Mouse (Mus musculus): Measurements from ENCODE around the gene Phf13. TPM values are rescaled to one million over a fixed set of nuclear protein-coding genes. Genes with fewer than 3 reads are reported as not detected.

The Phf13 gene
- total and polyA plus RNA-seq, 3 experiments, result 2.0 to 5.4 (median 2.9) TPM

DNA sequence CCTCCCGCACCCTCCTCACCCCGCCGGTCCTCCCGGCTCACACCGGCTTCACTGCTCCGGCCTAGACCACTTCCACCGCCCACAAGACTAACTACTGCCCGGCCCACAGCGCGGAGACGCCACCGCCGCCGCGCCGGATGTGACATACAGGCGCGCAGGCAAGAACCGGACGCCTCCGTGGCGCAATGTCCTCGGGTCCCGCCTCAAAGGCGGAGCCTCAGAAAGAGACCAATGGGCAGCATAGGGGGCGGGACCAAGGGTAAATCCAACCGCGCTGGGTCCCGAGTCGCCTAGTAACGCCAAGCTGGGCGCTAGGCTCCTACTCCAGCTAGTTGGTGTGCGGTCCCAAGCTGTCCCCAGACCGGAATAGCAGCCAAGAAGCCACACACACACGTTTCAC, 31.5 kb upstream of the Phf13 start, which contains the start of gene Zbtb48:
Gene Zbtb48, minus strand, starts transcription at position 148 of the 400 bp plus-strand sequence.
- Histone ChIP-seq H3K27me3 (ENCODE audit: insufficient read depth, low read length) (peaks cover 27% of the 10 kb centered on the region), H3K4me3 (ENCODE audit: low read depth, low read length) (peak within 1 kb of the TSS; percentile 89), H3K9me3 (replicated peaks) (no peaks in the 10 kb centered on the region), H3K4me1 (ENCODE audit: insufficient read depth, low read depth, low read length) (peaks cover 46% of the 10 kb centered on the region), H3K36me3 (replicated peaks) (peaks cover 43% of the 10 kb centered on the region)
- ATAC-seq (ENCODE audit: extremely low read depth, insufficient number of reproducible peaks, low FRiP score, poor library complexity, severe bottlenecking), result peak; percentile 97
- DNase-seq (ENCODE audit: low spot score), result peak; percentile 97
- TF ChIP-seq CTCF (IDR thresholded peaks at IDR 0.05; ENCODE audit: low read depth, low read length), result no peak
- no peak for TF ChIP-seq GATA2 (IDR thresholded peaks at IDR 0.05; ENCODE audit: borderline replicate concordance, low read depth, low read length)
- TF ChIP-seq GATA1 (IDR thresholded peaks at IDR 0.05; ENCODE audit: borderline replicate concordance, low read length), result no peak

DNA sequence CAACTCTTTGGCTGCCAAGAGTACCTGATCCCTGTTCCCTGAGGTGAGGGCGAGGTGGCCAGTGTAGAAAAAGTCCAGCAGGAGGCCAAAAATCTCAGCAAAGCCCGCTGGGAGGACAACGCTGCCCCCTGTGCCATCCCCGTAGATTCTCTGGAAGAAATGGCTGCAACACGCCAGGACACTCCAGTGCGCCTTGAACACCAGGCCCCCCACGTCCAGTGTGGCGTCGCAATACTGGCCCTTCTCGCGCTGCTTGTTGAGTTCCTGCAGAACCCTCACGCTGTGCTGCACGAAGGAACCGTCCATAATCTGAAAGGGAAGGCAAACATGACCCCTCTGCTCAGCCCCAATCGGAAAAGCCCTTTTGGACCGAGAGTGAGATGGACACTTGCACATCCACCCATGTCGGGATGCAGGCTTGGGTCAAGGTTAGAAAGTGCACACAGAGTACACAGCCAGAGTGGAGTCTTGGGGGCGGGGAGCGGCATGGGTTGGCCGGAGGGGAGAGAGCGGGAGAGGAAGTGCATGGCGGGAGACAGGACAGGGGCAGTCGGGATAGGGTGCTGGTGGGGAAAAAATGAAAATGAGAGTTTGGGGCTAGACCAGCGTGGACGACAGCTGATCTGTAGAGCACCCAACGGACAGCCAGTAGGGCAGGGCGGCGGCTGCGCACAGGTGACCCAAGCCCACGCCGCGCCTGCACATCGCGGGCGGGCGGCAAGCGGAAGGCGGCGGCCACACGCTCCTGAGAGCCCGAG, 30.9 kb upstream of the Phf13 start:
- no peaks in the 10 kb centered on the region for H3K9me3 ChIP-seq (replicated peaks)
- peak overlapping the region; percentile 89 for H3K4me3 ChIP-seq (ENCODE audit: low read depth, low read length)
- TF ChIP-seq GATA2 (IDR thresholded peaks at IDR 0.05; ENCODE audit: borderline replicate concordance, low read depth, low read length), result no peak
- DNase-seq (ENCODE audit: low spot score), result peak; percentile 60
- peaks cover 44% of the 10 kb centered on the region for H3K4me1 ChIP-seq (ENCODE audit: insufficient read depth, low read depth, low read length)
- H3K27me3 ChIP-seq (ENCODE audit: insufficient read depth, low read length), result peaks cover 21% of the 10 kb centered on the region
- ATAC-seq (ENCODE audit: extremely low read depth, insufficient number of reproducible peaks, low FRiP score, poor library complexity, severe bottlenecking), result 0 out of 2 replicates have a peak, but pooled peaks have one; percentile 11
- peaks cover 49% of the 10 kb centered on the region for H3K36me3 ChIP-seq (replicated peaks)

DNA sequence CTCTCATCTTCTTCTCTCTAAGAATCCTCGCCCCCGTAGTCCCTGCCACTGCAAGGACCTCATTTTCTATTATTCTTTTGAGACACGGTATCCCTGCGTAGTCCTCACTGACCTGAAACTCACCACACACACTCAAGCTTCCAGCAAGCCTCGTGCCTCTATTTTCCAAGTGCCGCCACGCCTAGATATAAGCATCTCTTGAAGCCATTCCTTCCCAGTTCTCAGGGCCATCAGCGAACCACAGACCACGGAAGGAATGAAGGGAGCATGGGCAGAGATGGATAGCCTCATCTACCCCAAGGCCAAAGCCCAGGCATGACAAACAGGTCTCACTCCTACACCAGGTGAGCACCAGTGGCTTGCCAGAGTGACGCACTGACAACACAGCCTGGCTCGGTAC, 28.5 kb upstream of the Phf13 start:
- Histone ChIP-seq H3K4me1 (ENCODE audit: insufficient read depth, low read depth, low read length) (peaks cover 44% of the 10 kb centered on the region), H3K9me3 (replicated peaks) (no peaks in the 10 kb centered on the region), H3K27me3 (ENCODE audit: insufficient read depth, low read length) (no peaks in the 10 kb centered on the region; the same call in 1 of the 2 replicates), H3K4me3 (ENCODE audit: low read depth, low read length) (no peak overlapping the region), H3K36me3 (replicated peaks) (peaks cover 73% of the 10 kb centered on the region)
- TF ChIP-seq TAL1 (conservative IDR thresholded peaks at IDR 0.05; ENCODE audit: low read depth, low read length) (no peak), POLR2AphosphoS5 (IDR thresholded peaks at IDR 0.05; ENCODE audit: insufficient replicate concordance, low read depth, low read length) (no peak), GATA2 (IDR thresholded peaks at IDR 0.05; ENCODE audit: borderline replicate concordance, low read depth, low read length) (no peak), CTCF (IDR thresholded peaks at IDR 0.05; ENCODE audit: low read depth, low read length) (no peak), GATA1 (IDR thresholded peaks at IDR 0.05; ENCODE audit: borderline replicate concordance, low read length) (no peak)
- DNase-seq (ENCODE audit: low spot score) (no peak), ATAC-seq (ENCODE audit: extremely low read depth, insufficient number of reproducible peaks, low FRiP score, poor library complexity, severe bottlenecking) (no peak)

DNA sequence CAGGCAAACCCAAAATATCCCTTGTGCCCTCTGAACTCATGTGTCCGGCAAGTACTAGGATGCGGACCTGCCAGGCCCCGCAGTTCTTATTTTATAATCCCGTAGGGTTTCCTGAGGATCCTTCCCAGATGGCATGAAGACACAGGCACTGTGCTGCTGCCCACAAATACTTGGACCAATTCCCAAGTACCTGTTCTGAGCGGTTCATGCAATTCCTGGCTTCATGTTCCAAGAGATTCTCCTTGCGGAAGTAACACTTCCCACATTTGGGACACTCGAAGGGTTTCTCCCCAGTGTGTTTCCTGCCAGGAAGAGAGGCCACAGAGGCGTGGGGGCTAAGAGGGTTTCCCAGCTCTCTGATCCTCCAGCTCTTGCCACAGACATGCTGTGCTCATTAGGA, 26.4 kb upstream of the Phf13 start:
- H3K4me3 ChIP-seq (ENCODE audit: low read depth, low read length), result no peak overlapping the region
- TF ChIP-seq POLR2AphosphoS5 (IDR thresholded peaks at IDR 0.05; ENCODE audit: insufficient replicate concordance, low read depth, low read length), result no peak
- no peak for TF ChIP-seq GATA1 (IDR thresholded peaks at IDR 0.05; ENCODE audit: borderline replicate concordance, low read length)
- TF ChIP-seq CTCF (IDR thresholded peaks at IDR 0.05; ENCODE audit: low read depth, low read length), result no peak
- no peak for TF ChIP-seq TAL1 (conservative IDR thresholded peaks at IDR 0.05; ENCODE audit: low read depth, low read length)
- TF ChIP-seq GATA2 (IDR thresholded peaks at IDR 0.05; ENCODE audit: borderline replicate concordance, low read depth, low read length), result no peak
- no peaks in the 10 kb centered on the region for H3K9me3 ChIP-seq (replicated peaks)
- no peak for ATAC-seq (ENCODE audit: extremely low read depth, insufficient number of reproducible peaks, low FRiP score, poor library complexity, severe bottlenecking)
- peaks cover 93% of the 10 kb centered on the region for H3K36me3 ChIP-seq (replicated peaks)
- no peaks in the 10 kb centered on the region; the same call in 1 of the 2 replicates for H3K27me3 ChIP-seq (ENCODE audit: insufficient read depth, low read length)
- no peak for DNase-seq (ENCODE audit: low spot score)
- H3K4me1 ChIP-seq (ENCODE audit: insufficient read depth, low read depth, low read length), result peaks cover 30% of the 10 kb centered on the region

DNA sequence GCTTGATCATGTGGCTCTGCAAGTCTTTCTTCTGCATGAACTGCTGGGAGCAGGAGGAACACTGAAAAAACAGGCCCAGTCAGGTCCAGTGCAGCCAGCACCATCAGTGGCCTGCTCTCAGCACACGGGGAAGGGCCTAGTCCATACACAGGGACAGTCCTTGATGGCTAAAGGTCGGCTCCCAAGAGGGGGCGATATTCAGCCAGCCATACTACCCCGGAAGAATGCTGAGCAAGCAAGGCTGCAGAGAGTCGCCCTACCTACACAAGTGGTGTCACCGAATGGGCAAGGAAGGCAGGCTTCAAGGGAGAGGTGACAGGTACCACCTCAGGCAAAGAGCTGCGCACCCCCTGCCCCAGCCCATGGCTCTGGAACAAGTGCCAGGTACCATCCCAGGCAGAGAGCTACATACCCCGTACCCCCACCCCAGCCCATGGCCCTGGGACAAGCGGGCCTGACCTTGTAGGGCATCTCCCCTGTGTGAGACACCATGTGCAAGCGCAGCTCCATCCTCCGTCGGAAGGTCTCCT, 25.6 kb upstream of the Phf13 start:
- DNase-seq (ENCODE audit: low spot score), result no peak
- Histone ChIP-seq H3K27me3 (ENCODE audit: insufficient read depth, low read length) (no peaks in the 10 kb centered on the region; the same call in 1 of the 2 replicates), H3K9me3 (replicated peaks) (no peaks in the 10 kb centered on the region), H3K36me3 (replicated peaks) (peaks cover 100% of the 10 kb centered on the region), H3K4me1 (ENCODE audit: insufficient read depth, low read depth, low read length) (peaks cover 28% of the 10 kb centered on the region), H3K4me3 (ENCODE audit: low read depth, low read length) (no peak overlapping the region)
- ATAC-seq (ENCODE audit: extremely low read depth, insufficient number of reproducible peaks, low FRiP score, poor library complexity, severe bottlenecking), result no peak
- TF ChIP-seq GATA2 (IDR thresholded peaks at IDR 0.05; ENCODE audit: borderline replicate concordance, low read depth, low read length) (no peak), TAL1 (conservative IDR thresholded peaks at IDR 0.05; ENCODE audit: low read depth, low read length) (no peak), GATA1 (IDR thresholded peaks at IDR 0.05; ENCODE audit: borderline replicate concordance, low read length) (no peak), POLR2AphosphoS5 (IDR thresholded peaks at IDR 0.05; ENCODE audit: insufficient replicate concordance, low read depth, low read length) (no peak), CTCF (IDR thresholded peaks at IDR 0.05; ENCODE audit: low read depth, low read length) (no peak)

DNA sequence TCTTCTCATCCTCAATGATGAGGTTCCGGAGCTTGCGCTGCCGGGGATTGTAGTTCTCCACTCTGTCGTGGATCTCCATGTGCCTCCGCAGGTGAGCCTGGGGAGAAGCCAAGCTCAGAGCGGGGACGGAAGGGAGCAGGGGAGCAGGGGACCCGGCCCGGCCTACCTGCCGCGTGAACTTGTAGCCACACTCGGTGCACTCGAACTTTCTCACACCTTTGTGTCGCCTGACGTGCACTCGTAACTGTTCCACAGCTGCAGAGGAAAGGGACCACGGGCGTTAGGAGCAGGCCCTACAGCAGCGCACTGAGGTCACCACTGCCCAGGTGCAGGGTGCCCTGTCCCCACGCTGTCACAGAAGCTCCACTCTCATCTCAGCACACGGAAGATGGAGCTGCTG, 24.0 kb upstream of the Phf13 start:
- H3K4me3 ChIP-seq (ENCODE audit: low read depth, low read length), result no peak overlapping the region; the same call in 1 of the 2 replicates
- H3K36me3 ChIP-seq (replicated peaks), result peaks cover 100% of the 10 kb centered on the region
- TF ChIP-seq TAL1 (conservative IDR thresholded peaks at IDR 0.05; ENCODE audit: low read depth, low read length) (no peak), POLR2AphosphoS5 (IDR thresholded peaks at IDR 0.05; ENCODE audit: insufficient replicate concordance, low read depth, low read length) (no peak), CTCF (IDR thresholded peaks at IDR 0.05; ENCODE audit: low read depth, low read length) (no peak), GATA1 (IDR thresholded peaks at IDR 0.05; ENCODE audit: borderline replicate concordance, low read length) (no peak), GATA2 (IDR thresholded peaks at IDR 0.05; ENCODE audit: borderline replicate concordance, low read depth, low read length) (no peak)
- DNase-seq (ENCODE audit: low spot score), result no peak
- H3K4me1 ChIP-seq (ENCODE audit: insufficient read depth, low read depth, low read length), result peaks cover 13% of the 10 kb centered on the region
- no peaks in the 10 kb centered on the region for H3K9me3 ChIP-seq (replicated peaks)
- no peaks in the 10 kb centered on the region; the same call in 1 of the 2 replicates for H3K27me3 ChIP-seq (ENCODE audit: insufficient read depth, low read length)
- no peak for ATAC-seq (ENCODE audit: extremely low read depth, insufficient number of reproducible peaks, low FRiP score, poor library complexity, severe bottlenecking)
